Mouse (Mus musculus): ENCODE data around the gene Abhd16a. TPM values are rescaled to one million over a fixed set of nuclear protein-coding genes. Genes with fewer than 3 reads are reported as not detected.

Gene Abhd16a
- total and polyA plus RNA-seq, 2 experiments from 2014 or later = 96.3 to 139 TPM

GRCm38 (mm10) chr17:35097164-35097655 is 8.1 kb downstream of the Abhd16a start:
- Histone ChIP-seq H3K4me2 (ENCODE audit: low read depth) (no peak overlapping the region), H3K4me1 (ENCODE audit: insufficient read depth) (no peaks in the 10 kb centered on the region), H3K9me3 (ENCODE audit: low read length) (no peaks in the 10 kb centered on the region), H3K36me3 (ENCODE audit: insufficient read depth) (peaks cover 83% of the 10 kb centered on the region), H3K9ac (no peak overlapping the region), H3K4me3 (ENCODE audit: low read depth, low read length) (no peak overlapping the region), H3K27me3 (ENCODE audit: insufficient read depth, low read length) (no peaks in the 10 kb centered on the region), H3K27ac (ENCODE audit: low read depth, low read length) (no peak overlapping the region)
- WGBS = 78% methylated on average over 12 of the region's 12 CpGs
- no peak for TF ChIP-seq CTCF (IDR thresholded peaks at IDR 0.05; ENCODE audit: low read depth)
- no peak for ATAC-seq
- no peak for DNase-seq

- no peak for ATAC-seq
- no peaks in the 10 kb centered on the region for H3K4me1 ChIP-seq (ENCODE audit: insufficient read depth)
- H3K27ac ChIP-seq (ENCODE audit: low read depth, low read length) = no peak overlapping the region
- 73% methylated on average over 10 of the region's 10 CpGs for WGBS
- H3K9me3 ChIP-seq (ENCODE audit: low read length) = no peaks in the 10 kb centered on the region
- no peak overlapping the region for H3K4me2 ChIP-seq (ENCODE audit: low read depth)
- H3K36me3 ChIP-seq (ENCODE audit: insufficient read depth) = peaks cover 75% of the 10 kb centered on the region
- no peak overlapping the region for H3K9ac ChIP-seq
- no peak overlapping the region for H3K4me3 ChIP-seq (ENCODE audit: low read depth, low read length)
- DNase-seq = no peak
- no peak for TF ChIP-seq CTCF (IDR thresholded peaks at IDR 0.05; ENCODE audit: low read depth)
- H3K27me3 ChIP-seq (ENCODE audit: insufficient read depth, low read length) = no peaks in the 10 kb centered on the region
These were observed 11.2 kb downstream of the Abhd16a start for GRCm38 (mm10) chr17:35100196-35100765.

GRCm38 (mm10) chr17:35101161-35101560 is 12.1 kb downstream of the Abhd16a start:
- no peak for TF ChIP-seq CTCF (IDR thresholded peaks at IDR 0.05; ENCODE audit: low read depth)

GRCm38 (mm10) chr17:35102299-35102698 is 13.2 kb downstream of the Abhd16a start:
- TF ChIP-seq CTCF (IDR thresholded peaks at IDR 0.05; ENCODE audit: low read depth) = no peak
- Histone ChIP-seq H3K36me3 (ENCODE audit: insufficient read depth) (peaks cover 62% of the 10 kb centered on the region), H3K4me2 (ENCODE audit: low read depth) (no peak overlapping the region), H3K4me3 (ENCODE audit: low read depth, low read length) (no peak overlapping the region), H3K4me1 (ENCODE audit: insufficient read depth) (no peaks in the 10 kb centered on the region), H3K9me3 (ENCODE audit: low read length) (no peaks in the 10 kb centered on the region), H3K27me3 (ENCODE audit: insufficient read depth, low read length) (no peaks in the 10 kb centered on the region), H3K27ac (ENCODE audit: low read depth, low read length) (no peak overlapping the region), H3K9ac (no peak overlapping the region)
- WGBS = 76% methylated on average over 8 of the region's 8 CpGs
- ATAC-seq (no peak), DNase-seq (no peak)

More at GRCm38 (mm10) chr17:35101161-35101560, 12.1 kb downstream of the Abhd16a start:
- Histone ChIP-seq H3K36me3 (ENCODE audit: insufficient read depth) (peaks cover 73% of the 10 kb centered on the region), H3K4me1 (ENCODE audit: insufficient read depth) (no peaks in the 10 kb centered on the region), H3K9me3 (ENCODE audit: low read length) (no peaks in the 10 kb centered on the region), H3K27ac (ENCODE audit: low read depth, low read length) (no peak overlapping the region), H3K4me3 (ENCODE audit: low read depth, low read length) (no peak overlapping the region), H3K27me3 (ENCODE audit: insufficient read depth, low read length) (no peaks in the 10 kb centered on the region), H3K4me2 (ENCODE audit: low read depth) (no peak overlapping the region), H3K9ac (no peak overlapping the region)
- ATAC-seq (no peak), DNase-seq (no peak)
- WGBS = 95% methylated on average over 11 of the region's 11 CpGs

GRCm38 (mm10) chr17:35103221-35103690 is 14.2 kb downstream of the Abhd16a start:
- H3K4me3 ChIP-seq (ENCODE audit: low read depth, low read length) = no peak overlapping the region
- H3K4me1 ChIP-seq (ENCODE audit: insufficient read depth) = no peaks in the 10 kb centered on the region
- peaks cover 55% of the 10 kb centered on the region for H3K36me3 ChIP-seq (ENCODE audit: insufficient read depth)
- no peaks in the 10 kb centered on the region for H3K27me3 ChIP-seq (ENCODE audit: insufficient read depth, low read length)
- H3K9ac ChIP-seq = no peak overlapping the region
- 74% methylated on average over 6 of the region's 6 CpGs for WGBS
- DNase-seq (no peak), ATAC-seq (no peak)
- no peak for TF ChIP-seq CTCF (IDR thresholded peaks at IDR 0.05; ENCODE audit: low read depth)
- H3K4me2 ChIP-seq (ENCODE audit: low read depth) = no peak overlapping the region
- no peak overlapping the region for H3K27ac ChIP-seq (ENCODE audit: low read depth, low read length)
- H3K9me3 ChIP-seq (ENCODE audit: low read length) = no peaks in the 10 kb centered on the region

GRCm38 (mm10) chr17:35104079-35104478 is 15.0 kb downstream of the Abhd16a start:
- TF ChIP-seq CTCF (IDR thresholded peaks at IDR 0.05; ENCODE audit: low read depth) = no peak
- H3K27ac ChIP-seq (ENCODE audit: low read depth, low read length) = no peak overlapping the region
- DNase-seq = no peak
- no peak overlapping the region for H3K9ac ChIP-seq
- no peak for ATAC-seq
- H3K4me2 ChIP-seq (ENCODE audit: low read depth) = no peak overlapping the region
- no peak overlapping the region for H3K4me3 ChIP-seq (ENCODE audit: low read depth, low read length)
- H3K36me3 ChIP-seq (ENCODE audit: insufficient read depth) = peaks cover 47% of the 10 kb centered on the region
- 96% methylated on average over 7 of the region's 7 CpGs for WGBS
- H3K27me3 ChIP-seq (ENCODE audit: insufficient read depth, low read length) = no peaks in the 10 kb centered on the region
- H3K9me3 ChIP-seq (ENCODE audit: low read length) = no peaks in the 10 kb centered on the region
- H3K4me1 ChIP-seq (ENCODE audit: insufficient read depth) = no peaks in the 10 kb centered on the region

- Histone ChIP-seq H3K4me2 (ENCODE audit: low read depth) (no peak overlapping the region), H3K4me3 (ENCODE audit: low read depth, low read length) (no peak overlapping the region), H3K9me3 (ENCODE audit: low read length) (no peaks in the 10 kb centered on the region), H3K36me3 (ENCODE audit: insufficient read depth) (peaks cover 40% of the 10 kb centered on the region), H3K27me3 (ENCODE audit: insufficient read depth, low read length) (no peaks in the 10 kb centered on the region), H3K4me1 (ENCODE audit: insufficient read depth) (no peaks in the 10 kb centered on the region), H3K9ac (no peak overlapping the region), H3K27ac (ENCODE audit: low read depth, low read length) (no peak overlapping the region)
- TF ChIP-seq CTCF (IDR thresholded peaks at IDR 0.05; ENCODE audit: low read depth) = no peak
- DNase-seq (no peak), ATAC-seq (no peak)
- WGBS = 78% methylated on average over 6 of the region's 6 CpGs
These were observed 15.7 kb downstream of the Abhd16a start for GRCm38 (mm10) chr17:35104754-35105153.

Data from forebrain, postnatal 0 days (tissue).